Mouse (Mus musculus): ENCODE measurements at regions not wholly inside any gene's neighbourhood (a gene's known extent, or its start where the extent isn't known, plus 50 kb on each side); places are given as distances from the start of the nearest gene placed in this dataset.

- DNase-seq (ENCODE audit: low spot score) = no peak
- H3K27ac ChIP-seq (ENCODE audit: low read depth, low read length) = no peak overlapping the region
- 87% methylated on average over 3 of the region's 3 CpGs for WGBS
Observed at GRCm38 (mm10) chr14:104594851-104595250, 72.4 kb upstream of the Rnf219 start.

More at GRCm38 (mm10) chr14:104594851-104595250, 72.4 kb upstream of the Rnf219 start:
- no peak overlapping the region for H3K9ac ChIP-seq (ENCODE audit: low read depth, low read length)
- H3K36me3 ChIP-seq (ENCODE audit: control insufficient read depth, insufficient read depth, low read length) = no peaks in the 10 kb centered on the region
- no peak overlapping the region for H3K4me3 ChIP-seq (ENCODE audit: low read depth, low read length)
- H3K9me3 ChIP-seq (ENCODE audit: control insufficient read depth, low read length) = no peaks in the 10 kb centered on the region
- no peak for ATAC-seq (ENCODE audit: low FRiP score)
- H3K27me3 ChIP-seq (ENCODE audit: control insufficient read depth, insufficient read depth, low read length) = no peaks in the 10 kb centered on the region
- H3K4me1 ChIP-seq (replicated peaks; ENCODE audit: control insufficient read depth, insufficient read depth, low read length) = no peaks in the 10 kb centered on the region
- H3K4me2 ChIP-seq (replicated peaks; ENCODE audit: low read depth, low read length) = no peak overlapping the region
